Mouse (Mus musculus): ENCODE results near the gene Ambp.

DNA sequence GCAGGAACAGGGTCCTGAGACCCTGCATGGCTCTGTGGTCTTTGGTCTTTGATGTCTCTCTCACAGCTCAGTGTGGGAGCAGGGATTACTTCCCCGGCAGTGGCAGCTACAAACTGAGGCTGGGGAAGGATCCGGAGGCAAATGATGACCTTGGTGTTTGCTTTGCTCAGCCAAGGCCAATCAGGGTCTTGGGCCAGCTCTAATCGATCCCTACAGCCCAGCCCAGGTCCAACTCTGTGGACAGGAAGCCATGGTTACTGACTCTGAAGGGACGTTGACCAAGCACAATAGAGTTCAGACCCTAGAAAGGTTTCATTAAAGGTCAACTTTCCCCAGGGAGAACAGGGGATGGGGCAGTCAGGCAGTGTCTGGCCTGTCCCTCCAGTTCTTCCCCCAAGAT lies 571 bp downstream of the Ambp start:
- peak; percentile 67; the same call in 1 of the 2 replicates for TF ChIP-seq POLR2A (IDR thresholded peaks at IDR 0.05; ENCODE audit: extremely low read depth, insufficient read depth, low read length)
- TF ChIP-seq CTCF (IDR thresholded peaks at IDR 0.05; ENCODE audit: low read depth, low read length) = no peak

All from liver, adult 2 months (tissue).